Mouse (Mus musculus): Measurements from ENCODE around the gene Rras2. TPM values are rescaled to one million over a fixed set of nuclear protein-coding genes. Genes with fewer than 3 reads are reported as not detected.
A peak's percentile ranks its signal among the peaks of the same experiment; 100 is the strongest.

Gene Rras2
- polyA plus RNA-seq, 1 experiment from 2014 or later, result 23.8 TPM

- Histone ChIP-seq H3K4me3 (replicated peaks; ENCODE audit: low read length) (no peak overlapping the region), H3K4me1 (replicated peaks; ENCODE audit: control insufficient read depth, insufficient read depth, low read length) (peaks cover 7% of the 10 kb centered on the region), H3K27me3 (replicated peaks; ENCODE audit: control insufficient read depth, insufficient read depth, low read length) (no peaks in the 10 kb centered on the region), H3K4me2 (ENCODE audit: low read length) (no peak overlapping the region), H3K27ac (ENCODE audit: low read length) (no peak overlapping the region), H3K36me3 (ENCODE audit: control insufficient read depth, insufficient read depth) (no peaks in the 10 kb centered on the region), H3K9ac (replicated peaks; ENCODE audit: low read depth, low read length) (no peak overlapping the region), H3K9me3 (ENCODE audit: control insufficient read depth, low read length) (no peaks in the 10 kb centered on the region)
- ATAC-seq, result no peak
- WGBS, result 93% methylated on average over 6 of the region's 6 CpGs
These were observed 57.1 kb downstream of the Rras2 start for GRCm38 (mm10) chr7:114060445-114060844.

GRCm38 (mm10) chr7:114058927-114059441 lies 58.6 kb downstream of the Rras2 start:
- Histone ChIP-seq H3K9me3 (ENCODE audit: control insufficient read depth, low read length) (no peaks in the 10 kb centered on the region), H3K36me3 (ENCODE audit: control insufficient read depth, insufficient read depth) (no peaks in the 10 kb centered on the region), H3K27ac (ENCODE audit: low read length) (peak overlapping the region; percentile 83), H3K9ac (replicated peaks; ENCODE audit: low read depth, low read length) (no peak overlapping the region), H3K27me3 (replicated peaks; ENCODE audit: control insufficient read depth, insufficient read depth, low read length) (no peaks in the 10 kb centered on the region), H3K4me1 (replicated peaks; ENCODE audit: control insufficient read depth, insufficient read depth, low read length) (peaks cover 7% of the 10 kb centered on the region), H3K4me2 (ENCODE audit: low read length) (no peak overlapping the region), H3K4me3 (replicated peaks; ENCODE audit: low read length) (no peak overlapping the region)
- ATAC-seq, result peak; percentile 58
- WGBS, result 73% methylated on average over 6 of the region's 6 CpGs

- 75% methylated on average over 16 of the region's 16 CpGs for WGBS
- Histone ChIP-seq H3K4me2 (ENCODE audit: low read length) (no peak overlapping the region), H3K9me3 (ENCODE audit: control insufficient read depth, low read length) (no peaks in the 10 kb centered on the region), H3K9ac (replicated peaks; ENCODE audit: low read depth, low read length) (no peak overlapping the region), H3K4me3 (replicated peaks; ENCODE audit: low read length) (no peak overlapping the region), H3K36me3 (ENCODE audit: control insufficient read depth, insufficient read depth) (no peaks in the 10 kb centered on the region), H3K27me3 (replicated peaks; ENCODE audit: control insufficient read depth, insufficient read depth, low read length) (no peaks in the 10 kb centered on the region), H3K27ac (ENCODE audit: low read length) (peak overlapping the region; percentile 27; the same call in 1 of the 2 replicates), H3K4me1 (replicated peaks; ENCODE audit: control insufficient read depth, insufficient read depth, low read length) (peaks cover 5% of the 10 kb centered on the region)
- ATAC-seq, result peak; percentile 65
These were observed 59.4 kb downstream of the Rras2 start for GRCm38 (mm10) chr7:114058166-114058565.

- Histone ChIP-seq H3K4me1 (replicated peaks; ENCODE audit: control insufficient read depth, insufficient read depth, low read length) (peaks cover under 1% of the 10 kb centered on the region; the same call in 1 of the 2 replicates), H3K4me3 (replicated peaks; ENCODE audit: low read length) (no peak overlapping the region), H3K36me3 (ENCODE audit: control insufficient read depth, insufficient read depth) (no peaks in the 10 kb centered on the region), H3K27ac (ENCODE audit: low read length) (no peak overlapping the region), H3K9me3 (ENCODE audit: control insufficient read depth, low read length) (no peaks in the 10 kb centered on the region), H3K9ac (replicated peaks; ENCODE audit: low read depth, low read length) (no peak overlapping the region), H3K27me3 (replicated peaks; ENCODE audit: control insufficient read depth, insufficient read depth, low read length) (no peaks in the 10 kb centered on the region), H3K4me2 (ENCODE audit: low read length) (no peak overlapping the region)
- 86% methylated on average over 4 of the region's 4 CpGs for WGBS
- no peak for ATAC-seq
These were observed 63.9 kb downstream of the Rras2 start for GRCm38 (mm10) chr7:114053720-114054119.

DNA sequence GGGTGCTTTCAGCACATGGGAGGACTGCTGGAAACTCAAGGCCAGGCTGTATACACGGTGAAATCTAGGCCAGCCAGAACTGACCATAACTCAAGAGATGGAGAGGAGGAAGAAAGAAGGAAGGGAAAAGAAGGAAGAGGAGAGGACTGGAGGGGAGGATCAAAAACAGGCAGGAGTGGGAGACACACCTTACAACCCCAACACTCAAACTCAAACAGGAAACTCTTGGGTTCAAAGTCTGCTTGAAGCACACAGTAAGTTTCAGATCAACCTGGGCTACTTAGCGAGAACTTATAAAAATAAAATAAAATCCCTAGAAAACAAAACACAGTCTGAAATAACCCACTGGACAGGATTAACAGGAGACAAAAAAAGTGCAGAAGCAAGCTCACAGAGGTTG lies 71.8 kb downstream of the Rras2 start:
- Histone ChIP-seq H3K27ac (ENCODE audit: low read length) (no peak overlapping the region), H3K36me3 (ENCODE audit: control insufficient read depth, insufficient read depth) (no peaks in the 10 kb centered on the region), H3K4me3 (replicated peaks; ENCODE audit: low read length) (no peak overlapping the region), H3K9me3 (ENCODE audit: control insufficient read depth, low read length) (no peaks in the 10 kb centered on the region), H3K4me2 (ENCODE audit: low read length) (no peak overlapping the region), H3K9ac (replicated peaks; ENCODE audit: low read depth, low read length) (no peak overlapping the region), H3K27me3 (replicated peaks; ENCODE audit: control insufficient read depth, insufficient read depth, low read length) (no peaks in the 10 kb centered on the region), H3K4me1 (replicated peaks; ENCODE audit: control insufficient read depth, insufficient read depth, low read length) (peaks cover 19% of the 10 kb centered on the region)
- ATAC-seq, result no peak
- WGBS, result 90% methylated on average over 2 of the region's 2 CpGs

- Histone ChIP-seq H3K9ac (replicated peaks; ENCODE audit: low read depth, low read length) (no peak overlapping the region), H3K4me3 (replicated peaks; ENCODE audit: low read length) (no peak overlapping the region), H3K4me1 (replicated peaks; ENCODE audit: control insufficient read depth, insufficient read depth, low read length) (peaks cover 19% of the 10 kb centered on the region), H3K9me3 (ENCODE audit: control insufficient read depth, low read length) (no peaks in the 10 kb centered on the region), H3K27ac (ENCODE audit: low read length) (0 out of 2 replicates have a peak overlapping the region, but pooled peaks have one; percentile 3), H3K36me3 (ENCODE audit: control insufficient read depth, insufficient read depth) (no peaks in the 10 kb centered on the region), H3K4me2 (ENCODE audit: low read length) (no peak overlapping the region), H3K27me3 (replicated peaks; ENCODE audit: control insufficient read depth, insufficient read depth, low read length) (no peaks in the 10 kb centered on the region)
- no peak for ATAC-seq
- WGBS, result 87% methylated on average over 6 of the region's 6 CpGs
These were observed 73.5 kb downstream of the Rras2 start for GRCm38 (mm10) chr7:114043929-114044549.

GRCm38 (mm10) chr7:114042973-114043928 lies 74.3 kb downstream of the Rras2 start:
- H3K9ac ChIP-seq (replicated peaks; ENCODE audit: low read depth, low read length), result no peak overlapping the region
- no peak overlapping the region for H3K4me2 ChIP-seq (ENCODE audit: low read length)
- 74% methylated on average over 26 of the region's 26 CpGs for WGBS
- H3K9me3 ChIP-seq (ENCODE audit: control insufficient read depth, low read length), result no peaks in the 10 kb centered on the region
- H3K36me3 ChIP-seq (ENCODE audit: control insufficient read depth, insufficient read depth), result no peaks in the 10 kb centered on the region
- H3K27ac ChIP-seq (ENCODE audit: low read length), result peak overlapping the region; percentile 29; the same call in 1 of the 2 replicates
- ATAC-seq, result peak; percentile 72
- no peak overlapping the region for H3K4me3 ChIP-seq (replicated peaks; ENCODE audit: low read length)
- no peaks in the 10 kb centered on the region for H3K27me3 ChIP-seq (replicated peaks; ENCODE audit: control insufficient read depth, insufficient read depth, low read length)
- H3K4me1 ChIP-seq (replicated peaks; ENCODE audit: control insufficient read depth, insufficient read depth, low read length), result peaks cover 19% of the 10 kb centered on the region

GRCm38 (mm10) chr7:114041349-114041748 lies 76.2 kb downstream of the Rras2 start:
- no peak overlapping the region for H3K27ac ChIP-seq (ENCODE audit: low read length)
- WGBS, result 56% methylated on average over 4 of the region's 4 CpGs
- no peak overlapping the region for H3K9ac ChIP-seq (replicated peaks; ENCODE audit: low read depth, low read length)
- no peaks in the 10 kb centered on the region for H3K36me3 ChIP-seq (ENCODE audit: control insufficient read depth, insufficient read depth)
- H3K4me1 ChIP-seq (replicated peaks; ENCODE audit: control insufficient read depth, insufficient read depth, low read length), result peaks cover 28% of the 10 kb centered on the region
- H3K4me3 ChIP-seq (replicated peaks; ENCODE audit: low read length), result no peak overlapping the region
- no peak for ATAC-seq
- H3K4me2 ChIP-seq (ENCODE audit: low read length), result no peak overlapping the region
- no peaks in the 10 kb centered on the region for H3K9me3 ChIP-seq (ENCODE audit: control insufficient read depth, low read length)
- no peaks in the 10 kb centered on the region for H3K27me3 ChIP-seq (replicated peaks; ENCODE audit: control insufficient read depth, insufficient read depth, low read length)

GRCm38 (mm10) chr7:114037237-114037636 lies 80.3 kb downstream of the Rras2 start:
- H3K4me2 ChIP-seq (ENCODE audit: low read length), result no peak overlapping the region
- H3K27me3 ChIP-seq (replicated peaks; ENCODE audit: control insufficient read depth, insufficient read depth, low read length), result no peaks in the 10 kb centered on the region
- no peaks in the 10 kb centered on the region for H3K9me3 ChIP-seq (ENCODE audit: control insufficient read depth, low read length)
- H3K4me1 ChIP-seq (replicated peaks; ENCODE audit: control insufficient read depth, insufficient read depth, low read length), result peaks cover 21% of the 10 kb centered on the region
- 54% methylated on average over 4 of the region's 4 CpGs for WGBS
- no peak overlapping the region for H3K4me3 ChIP-seq (replicated peaks; ENCODE audit: low read length)
- ATAC-seq, result peak; percentile 45
- no peaks in the 10 kb centered on the region for H3K36me3 ChIP-seq (ENCODE audit: control insufficient read depth, insufficient read depth)
- no peak overlapping the region for H3K9ac ChIP-seq (replicated peaks; ENCODE audit: low read depth, low read length)
- H3K27ac ChIP-seq (ENCODE audit: low read length), result peak overlapping the region; percentile 17; the same call in 1 of the 2 replicates
